Mouse (Mus musculus): Measurements from ENCODE around the gene Ppig.

DNA sequence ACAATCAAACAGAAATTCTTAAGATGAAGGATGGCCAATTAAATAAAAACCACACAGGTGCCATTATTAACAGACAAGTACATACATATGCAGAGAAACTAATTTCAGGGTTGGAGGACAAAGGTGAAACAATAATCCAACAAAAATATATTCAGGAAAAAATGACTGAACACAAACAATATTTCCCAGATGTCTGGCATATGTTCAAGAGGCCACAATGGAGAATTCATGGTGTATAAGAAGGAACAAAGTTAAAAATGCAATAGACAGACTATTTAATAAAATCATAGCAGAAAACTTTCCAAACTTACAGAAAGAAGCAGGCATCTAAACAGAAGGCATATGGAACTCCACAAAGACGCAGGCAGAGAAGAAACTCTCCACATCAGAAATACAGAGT is 42.4 kb downstream of the Ppig start:
- no peak for TF ChIP-seq CTCF (IDR thresholded peaks at IDR 0.05; ENCODE audit: low read depth, low read length)
- TF ChIP-seq GATA2 (IDR thresholded peaks at IDR 0.05; ENCODE audit: borderline replicate concordance, low read depth, low read length): no peak
- TF ChIP-seq GATA1 (IDR thresholded peaks at IDR 0.05; ENCODE audit: borderline replicate concordance, low read length): no peak
